Mouse (Mus musculus): ENCODE data around the gene Bcr.

The Bcr gene

GRCm38 (mm10) chr10:75233489-75233888 is 173.1 kb downstream of the Bcr start:
- in situ Hi-C loops (cut with MseI, MboI), result no loop called here

Data from mouse trophoblast stem cell (cell line).